Mouse (Mus musculus): ENCODE measurements around the gene Lgsn.

The Lgsn gene

GRCm38 (mm10) chr1:31220599-31221250 lies 44.5 kb downstream of the Lgsn start:
- no peak for DNase-seq

- no peak for DNase-seq
Observed at GRCm38 (mm10) chr1:31222564-31222963, 46.4 kb downstream of the Lgsn start, which contains the start of the genes 4931428L18Rik and Pih1d3. TSS of gene 4931428L18Rik (minus strand) at chr1:31222684. TSS of gene Pih1d3 (plus strand) at chr1:31222838.

GRCm38 (mm10) chr1:31233319-31234036 lies 57.3 kb downstream of the Lgsn start:
- DNase-seq: peak; percentile 56
